Mouse (Mus musculus): ENCODE measurements around the gene Lyg2. TPM values are rescaled to one million over a fixed set of nuclear protein-coding genes. Genes with fewer than 3 reads are reported as not detected.

The Lyg2 gene
- polyA plus RNA-seq, 1 experiment from 2014 or later, result not detected

DNA sequence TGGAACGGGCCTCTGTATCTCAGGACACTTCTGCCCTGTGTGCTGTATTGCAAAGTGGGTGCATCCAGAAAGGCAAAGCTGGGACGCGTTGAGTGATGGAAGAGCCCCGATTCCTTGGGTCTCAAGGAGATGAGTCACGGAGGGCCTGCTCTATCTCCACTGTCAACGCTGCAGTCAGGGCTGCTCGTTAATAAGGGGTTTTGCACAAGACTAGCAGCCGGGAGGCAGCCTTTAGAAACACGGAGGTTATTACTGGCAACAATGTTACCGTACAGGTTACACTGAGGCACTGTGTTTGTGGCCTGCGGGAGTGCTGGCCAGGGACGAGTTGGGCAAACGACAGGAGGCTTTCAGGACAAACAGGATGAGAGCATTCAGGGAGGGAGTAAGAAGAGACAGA lies 1.4 kb upstream of the Lyg2 start:
- Histone ChIP-seq H3K27me3 (ENCODE audit: poor library complexity, severe bottlenecking) (no peaks in the 10 kb centered on the region), H3K36me3 (replicated peaks) (no peaks in the 10 kb centered on the region), H3K4me3 (no peak overlapping the region), H3K9me3 (no peaks in the 10 kb centered on the region), H3K4me1 (no peaks in the 10 kb centered on the region), H3K27ac (no peak overlapping the region)
- WGBS, result 78% methylated on average over 13 of the region's 13 CpGs
- no peak for DNase-seq (ENCODE audit: extremely low spot score, low spot score)

DNA sequence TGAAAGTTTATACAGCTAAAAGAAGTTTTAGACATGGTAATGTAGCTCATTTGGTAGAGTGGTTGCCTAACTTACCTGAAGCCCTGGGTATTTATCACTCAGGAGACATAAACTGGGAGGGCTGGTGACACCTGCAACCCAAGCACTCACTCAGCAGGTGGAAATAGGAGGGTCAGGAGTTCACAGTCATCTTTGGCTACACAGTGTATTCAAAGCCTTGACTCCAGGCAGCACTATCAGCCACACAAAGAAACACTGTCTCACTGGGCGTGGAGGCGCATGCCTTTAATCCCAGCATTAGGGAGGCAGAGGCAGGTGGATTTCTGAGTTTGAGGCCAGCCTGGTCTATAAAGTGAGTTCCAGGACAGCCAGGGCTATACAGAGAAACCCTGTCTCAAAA lies 3.5 kb downstream of the Lyg2 start:
- no peaks in the 10 kb centered on the region for H3K9me3 ChIP-seq
- H3K36me3 ChIP-seq (replicated peaks), result no peaks in the 10 kb centered on the region
- no peaks in the 10 kb centered on the region for H3K4me1 ChIP-seq
- no peak overlapping the region for H3K27ac ChIP-seq
- DNase-seq (ENCODE audit: extremely low spot score, low spot score), result no peak
- no peaks in the 10 kb centered on the region for H3K27me3 ChIP-seq (ENCODE audit: poor library complexity, severe bottlenecking)
- H3K4me3 ChIP-seq, result no peak overlapping the region
- WGBS, result 79% methylated on average over 2 of the region's 2 CpGs

DNA sequence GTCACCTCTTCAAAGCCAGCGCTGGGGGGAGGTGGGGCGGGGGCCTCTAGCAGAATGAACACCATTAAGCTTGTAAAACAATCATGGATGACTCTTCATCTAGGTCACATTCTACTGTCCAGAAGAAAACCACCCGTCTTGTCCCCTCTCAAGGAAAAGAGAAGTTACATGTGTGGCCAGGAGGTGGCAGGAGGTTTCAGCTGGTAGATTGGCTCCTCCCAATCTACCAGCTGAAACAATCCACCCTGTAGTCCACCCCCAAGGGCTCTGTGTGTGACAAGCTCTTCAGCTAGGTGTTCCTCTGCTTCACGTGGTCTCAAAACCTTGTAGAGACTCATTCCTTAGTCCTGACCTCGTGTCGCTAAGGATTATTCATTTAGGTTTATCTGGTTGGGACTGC lies 13.1 kb downstream of the Lyg2 start:
- Histone ChIP-seq H3K36me3 (replicated peaks) (peaks cover 26% of the 10 kb centered on the region), H3K4me3 (no peak overlapping the region), H3K27ac (no peak overlapping the region), H3K4me1 (no peaks in the 10 kb centered on the region), H3K9me3 (no peaks in the 10 kb centered on the region), H3K27me3 (ENCODE audit: poor library complexity, severe bottlenecking) (no peaks in the 10 kb centered on the region)
- no peak for DNase-seq (ENCODE audit: extremely low spot score, low spot score)
- 39% methylated on average over 6 of the region's 6 CpGs for WGBS

DNA sequence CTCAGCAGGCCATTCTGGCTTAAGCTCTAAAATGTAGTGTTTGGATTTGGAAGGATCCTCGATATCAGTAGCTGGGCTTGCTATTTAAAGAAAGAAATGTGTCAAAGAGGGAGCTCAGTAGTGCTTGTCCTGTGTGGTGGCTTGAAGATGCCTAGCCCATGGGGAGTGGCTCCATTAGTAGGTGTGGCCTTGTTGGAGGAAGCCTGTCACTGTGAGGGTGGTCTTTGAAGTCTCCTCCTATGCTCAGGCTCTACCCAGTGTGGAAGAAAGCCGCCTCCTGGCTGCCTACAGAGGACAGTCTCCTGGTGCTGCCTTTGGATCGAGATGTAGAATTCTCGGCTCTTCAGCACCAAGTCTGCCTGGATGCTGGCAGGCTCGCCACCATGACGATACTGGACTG lies 16.0 kb downstream of the Lyg2 start:
- Histone ChIP-seq H3K4me3 (no peak overlapping the region), H3K27ac (no peak overlapping the region), H3K36me3 (replicated peaks) (peaks cover 55% of the 10 kb centered on the region), H3K4me1 (no peaks in the 10 kb centered on the region), H3K27me3 (ENCODE audit: poor library complexity, severe bottlenecking) (no peaks in the 10 kb centered on the region), H3K9me3 (no peaks in the 10 kb centered on the region)
- DNase-seq (ENCODE audit: extremely low spot score, low spot score), result no peak
- 60% methylated on average over 6 of the region's 6 CpGs for WGBS

- Histone ChIP-seq H3K27ac (no peak overlapping the region), H3K27me3 (ENCODE audit: poor library complexity, severe bottlenecking) (no peaks in the 10 kb centered on the region), H3K9me3 (no peaks in the 10 kb centered on the region), H3K4me3 (no peak overlapping the region), H3K36me3 (replicated peaks) (peaks cover 59% of the 10 kb centered on the region), H3K4me1 (no peaks in the 10 kb centered on the region)
- DNase-seq (ENCODE audit: extremely low spot score, low spot score), result no peak
- 80% methylated on average over 4 of the region's 4 CpGs for WGBS
Measured at GRCm38 (mm10) chr1:37899816-37900215, 16.5 kb downstream of the Lyg2 start.

GRCm38 (mm10) chr1:37894606-37895005 lies 21.7 kb downstream of the Lyg2 start:
- no peak overlapping the region for H3K27ac ChIP-seq
- peaks cover 14% of the 10 kb centered on the region for H3K4me1 ChIP-seq
- H3K27me3 ChIP-seq (ENCODE audit: poor library complexity, severe bottlenecking), result no peaks in the 10 kb centered on the region
- H3K9me3 ChIP-seq, result no peaks in the 10 kb centered on the region
- peaks cover 59% of the 10 kb centered on the region for H3K36me3 ChIP-seq (replicated peaks)
- H3K4me3 ChIP-seq, result no peak overlapping the region
- no peak for DNase-seq (ENCODE audit: extremely low spot score, low spot score)

DNA sequence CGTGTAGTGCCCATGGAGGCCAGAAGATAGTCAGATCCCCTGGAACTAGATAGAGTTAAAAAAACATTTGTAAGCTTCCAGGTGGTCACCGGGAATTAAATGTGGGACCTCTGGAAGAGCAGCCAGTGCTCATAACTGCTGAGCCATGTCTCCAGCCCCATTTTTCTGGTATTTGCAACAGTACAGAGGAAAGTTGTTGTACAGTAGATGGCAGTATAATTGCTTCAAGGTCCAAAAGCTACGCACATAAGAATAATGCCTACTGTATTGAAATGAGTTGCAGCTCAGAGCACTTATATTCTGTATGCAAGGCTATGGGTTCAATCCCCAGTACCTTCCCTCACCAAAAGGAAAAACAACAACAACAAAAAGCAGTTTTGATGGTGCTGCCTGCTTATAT lies 24.9 kb downstream of the Lyg2 start:
- whole genome bisulfite sequencing, result 83% methylated on average over 3 of the region's 3 CpGs
- Histone ChIP-seq H3K4me1 (peaks cover 20% of the 10 kb centered on the region), H3K36me3 (replicated peaks) (peaks cover 27% of the 10 kb centered on the region), H3K27me3 (ENCODE audit: poor library complexity, severe bottlenecking) (no peaks in the 10 kb centered on the region), H3K27ac (no peak overlapping the region), H3K4me3 (peak overlapping the region; percentile 74), H3K9me3 (no peaks in the 10 kb centered on the region)
- DNase-seq (ENCODE audit: extremely low spot score, low spot score), result no peak

- H3K27ac ChIP-seq, result peak within 1 kb of the TSS; percentile 86
- H3K9me3 ChIP-seq, result no peaks in the 10 kb centered on the region
- peak within 1 kb of the TSS; percentile 74 for H3K4me3 ChIP-seq
- H3K27me3 ChIP-seq (ENCODE audit: poor library complexity, severe bottlenecking), result no peaks in the 10 kb centered on the region
- peaks cover 15% of the 10 kb centered on the region for H3K36me3 ChIP-seq (replicated peaks)
- WGBS, result under 1% methylated on average over 41 of the region's 41 CpGs
- peak; percentile 89 for DNase-seq (ENCODE audit: extremely low spot score, low spot score)
- peaks cover 20% of the 10 kb centered on the region for H3K4me1 ChIP-seq
Measured at GRCm38 (mm10) chr1:37890025-37890652, 26.2 kb downstream of the Lyg2 start, which contains the start of the genes Mitd1 and Mrpl30. Gene Mitd1, minus strand, starts transcription at chr1:37890411. Gene Mrpl30, plus strand, starts transcription at chr1:37890477.

- peaks cover 20% of the 10 kb centered on the region for H3K4me1 ChIP-seq
- no peak for DNase-seq (ENCODE audit: extremely low spot score, low spot score)
- no peaks in the 10 kb centered on the region for H3K27me3 ChIP-seq (ENCODE audit: poor library complexity, severe bottlenecking)
- no peak overlapping the region for H3K27ac ChIP-seq
- peaks cover 15% of the 10 kb centered on the region for H3K36me3 ChIP-seq (replicated peaks)
- 79% methylated on average over 7 of the region's 7 CpGs for WGBS
- H3K9me3 ChIP-seq, result no peaks in the 10 kb centered on the region
- peak overlapping the region; percentile 74 for H3K4me3 ChIP-seq
Measured at GRCm38 (mm10) chr1:37889206-37889605, 27.1 kb downstream of the Lyg2 start.

GRCm38 (mm10) chr1:37884451-37884850 lies 31.8 kb downstream of the Lyg2 start:
- no peak overlapping the region for H3K27ac ChIP-seq
- no peak overlapping the region for H3K4me3 ChIP-seq
- H3K27me3 ChIP-seq (ENCODE audit: poor library complexity, severe bottlenecking), result no peaks in the 10 kb centered on the region
- DNase-seq (ENCODE audit: extremely low spot score, low spot score), result no peak
- H3K36me3 ChIP-seq (replicated peaks), result peaks cover 51% of the 10 kb centered on the region
- no peaks in the 10 kb centered on the region for H3K9me3 ChIP-seq
- WGBS, result 81% methylated on average over 4 of the region's 4 CpGs
- peaks cover 5% of the 10 kb centered on the region for H3K4me1 ChIP-seq

DNA sequence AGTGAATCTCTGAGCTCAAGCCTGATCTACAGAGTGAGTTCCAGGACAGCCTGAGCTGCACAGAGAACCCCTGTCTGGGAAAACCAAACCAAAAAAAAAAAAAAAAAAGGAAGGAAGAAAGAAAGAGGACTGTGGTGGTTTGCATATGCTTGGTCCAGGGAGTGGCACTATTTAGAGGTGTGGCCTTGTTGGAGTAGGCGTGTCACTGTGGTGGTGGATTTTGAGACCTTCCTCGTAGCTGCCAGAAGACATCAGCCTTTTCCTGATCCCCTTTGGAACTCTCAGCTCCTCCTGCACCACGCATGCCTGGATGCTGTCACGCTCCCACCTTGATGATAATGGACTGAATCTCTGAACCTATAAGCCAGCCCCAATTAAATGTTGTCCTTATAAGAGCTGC lies 32.9 kb downstream of the Lyg2 start:
- 93% methylated on average over 4 of the region's 4 CpGs for WGBS
- no peak for DNase-seq (ENCODE audit: extremely low spot score, low spot score)
- Histone ChIP-seq H3K36me3 (replicated peaks) (peaks cover 62% of the 10 kb centered on the region), H3K4me3 (no peak overlapping the region), H3K27ac (no peak overlapping the region), H3K4me1 (no peaks in the 10 kb centered on the region), H3K9me3 (no peaks in the 10 kb centered on the region), H3K27me3 (ENCODE audit: poor library complexity, severe bottlenecking) (no peaks in the 10 kb centered on the region)

DNA sequence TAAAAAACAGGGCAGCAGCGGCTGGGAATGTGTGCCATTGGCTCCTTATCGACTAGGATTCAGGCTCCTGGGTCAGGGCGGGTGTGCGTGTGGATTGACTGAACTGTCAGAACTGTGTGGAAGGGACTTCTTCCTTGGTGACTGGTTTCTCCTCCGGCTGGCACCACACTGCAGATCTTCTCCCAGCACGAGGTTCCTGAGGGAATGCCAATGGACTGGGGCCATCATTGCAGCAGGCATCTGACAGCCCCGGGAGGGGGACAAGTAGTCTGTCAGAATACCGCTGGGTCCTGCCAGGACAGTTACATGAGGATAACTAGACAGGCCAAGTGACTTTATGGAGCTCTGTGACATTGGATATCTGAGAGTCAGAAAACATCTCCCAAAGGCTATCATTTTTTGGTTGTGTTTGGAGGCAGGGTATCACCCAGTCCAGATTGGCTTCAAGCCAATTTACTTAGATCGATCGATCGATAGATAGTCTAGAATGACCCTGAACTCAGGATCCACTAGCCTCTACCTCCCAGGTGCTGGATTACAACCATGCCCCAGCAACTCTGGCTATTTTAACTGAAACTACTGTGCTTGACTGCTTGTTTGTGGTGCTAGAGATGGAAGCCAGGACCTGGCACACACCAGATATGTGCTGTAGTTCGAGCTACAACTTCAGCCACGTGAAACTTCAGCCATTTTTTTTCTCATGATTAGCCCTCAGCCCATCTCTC lies 38.4 kb downstream of the Lyg2 start:
- Histone ChIP-seq H3K27ac (no peak overlapping the region), H3K27me3 (ENCODE audit: poor library complexity, severe bottlenecking) (no peaks in the 10 kb centered on the region), H3K36me3 (replicated peaks) (peaks cover 83% of the 10 kb centered on the region), H3K4me1 (peaks cover 4% of the 10 kb centered on the region), H3K9me3 (peaks cover 9% of the 10 kb centered on the region; the same call in 1 of the 2 replicates), H3K4me3 (no peak overlapping the region)
- 96% methylated on average over 13 of the region's 13 CpGs for WGBS
- no peak for DNase-seq (ENCODE audit: extremely low spot score, low spot score)

GRCm38 (mm10) chr1:37873157-37873556 lies 43.1 kb downstream of the Lyg2 start:
- H3K4me1 ChIP-seq, result peaks cover 15% of the 10 kb centered on the region
- peaks cover 9% of the 10 kb centered on the region; the same call in 1 of the 2 replicates for H3K9me3 ChIP-seq
- peaks cover 6% of the 10 kb centered on the region; the same call in 1 of the 2 replicates for H3K27me3 ChIP-seq (ENCODE audit: poor library complexity, severe bottlenecking)
- 90% methylated on average over 4 of the region's 4 CpGs for WGBS
- peaks cover 40% of the 10 kb centered on the region for H3K36me3 ChIP-seq (replicated peaks)
- no peak for DNase-seq (ENCODE audit: extremely low spot score, low spot score)
- H3K27ac ChIP-seq, result no peak overlapping the region
- H3K4me3 ChIP-seq, result peak overlapping the region; percentile 64
